Mouse (Mus musculus) MEL (cell line): Measurements from ENCODE around the gene Abhd2.

ENCODE experiments used
- CHD1 ChIP-seq: IDR thresholded peaks from 2 replicates; pipeline ENCODE4 v1.6.1; 2012; ENCODE audit warnings: low read depth, mild to moderate bottlenecking, inconsistent platforms, low read length, improper control_type of control experiment
- CTCF ChIP-seq, 3 experiments: IDR thresholded peaks in 2 of 3; conservative IDR thresholded peaks in 1 of 3; 2 replicates each; pipeline ENCODE4 v1.5.1; 2011 to 2012; ENCODE audit warnings: low read length in 3 of 3, low read depth in 2 of 3, mild to moderate bottlenecking in 2 of 3, improper control_type of control experiment in 1 of 3, inconsistent platforms in 1 of 3, mixed read lengths in 1 of 3, moderate library complexity in 1 of 3; ENCODE audit not compliant: control insufficient read depth in 1 of 3, insufficient read depth in 1 of 3, poor library complexity in 1 of 3, severe bottlenecking in 1 of 3
- E2F4 ChIP-seq: IDR thresholded peaks from 2 replicates; pipeline ENCODE4 v1.6.1; 2011; ENCODE audit warnings: low read depth, low read length, improper control_type of control experiment, borderline replicate concordance
- EP300 ChIP-seq, 2 experiments: IDR thresholded peaks; 2 replicates each; pipeline ENCODE4 v1.6.1; 2011; ENCODE audit warnings: improper control_type of control experiment in 2 of 2, low read length in 2 of 2, low read depth in 1 of 2, mild to moderate bottlenecking in 1 of 2
- ETS1 ChIP-seq: IDR thresholded peaks from 2 replicates; pipeline ENCODE4 v1.6.1; 2012; ENCODE audit warnings: low read depth, mild to moderate bottlenecking, inconsistent platforms, low read length, improper control_type of control experiment, moderate library complexity
- MEF2A ChIP-seq: IDR thresholded peaks from 2 replicates; pipeline ENCODE4 v1.6.1; 2014; ENCODE audit warnings: low read depth, mild to moderate bottlenecking, inconsistent platforms, low read length, improper control_type of control experiment; ENCODE audit not compliant: poor library complexity, insufficient replicate concordance, severe bottlenecking; ENCODE audit errors: extremely low read depth
- MYB ChIP-seq: IDR thresholded peaks from 2 replicates; pipeline ENCODE4 v1.6.1; 2011; ENCODE audit warnings: mild to moderate bottlenecking, low read depth, low read length, improper control_type of control experiment
- NELFE ChIP-seq: IDR thresholded peaks from 2 replicates; pipeline ENCODE4 v1.6.1; 2011; ENCODE audit warnings: low read depth, low read length, improper control_type of control experiment
- POLR2A ChIP-seq, 2 experiments: IDR thresholded peaks; 2 replicates each; pipeline ENCODE4 v1.6.1; 2011 to 2012; ENCODE audit warnings: low read length in 2 of 2, mild to moderate bottlenecking in 2 of 2, control low read depth in 1 of 2, improper control_type of control experiment in 1 of 2, low read depth in 1 of 2, moderate library complexity in 1 of 2; ENCODE audit not compliant: control insufficient read depth in 1 of 2, insufficient read depth in 1 of 2, poor library complexity in 1 of 2
- POLR2AphosphoS5 ChIP-seq: IDR thresholded peaks from 2 replicates; pipeline ENCODE4 v1.6.1; 2012; ENCODE audit warnings: low read depth, borderline replicate concordance, mild to moderate bottlenecking, inconsistent platforms, low read length, moderate library complexity, mixed read lengths
- TCF12 ChIP-seq: IDR thresholded peaks from 2 replicates; pipeline ENCODE4 v1.6.1; 2014; ENCODE audit warnings: low read depth, mild to moderate bottlenecking, inconsistent platforms, low read length, improper control_type of control experiment, moderate library complexity
- UBTF ChIP-seq: IDR thresholded peaks from 2 replicates; pipeline ENCODE4 v1.6.1; 2012; ENCODE audit warnings: low read depth, mild to moderate bottlenecking, inconsistent platforms, low read length, improper control_type of control experiment, moderate library complexity, borderline replicate concordance; ENCODE audit not compliant: insufficient read depth
- USF1 ChIP-seq: IDR thresholded peaks from 2 replicates; pipeline ENCODE4 v1.6.1; 2014; ENCODE audit warnings: low read depth, mild to moderate bottlenecking, inconsistent platforms, low read length, improper control_type of control experiment, moderate library complexity

GRCm38 (mm10) chr7:79360056-79360455, 87.1 kb downstream of the Abhd2 start:
- TF ChIP-seq MYB (no peak), ETS1 (no peak), CTCF (IDR thresholded peaks at IDR 0.05 in 2 of 3, conservative IDR thresholded peaks at IDR 0.05 in 1 of 3; ENCODE audit: control insufficient read depth in 1 of 3, insufficient read depth in 1 of 3, low read depth in 2 of 3, low read length in 3 of 3, poor library complexity in 1 of 3, severe bottlenecking in 1 of 3) (no peak), POLR2AphosphoS5 (no peak), E2F4 (no peak), MEF2A (no peak), UBTF (no peak), POLR2A (IDR thresholded peaks at IDR 0.05; ENCODE audit: control insufficient read depth in 1 of 2, insufficient read depth in 1 of 2, low read depth in 1 of 2, low read length in 2 of 2, poor library complexity in 1 of 2) (no peak), TCF12 (no peak), NELFE (no peak), EP300 (IDR thresholded peaks at IDR 0.05; ENCODE audit: low read depth in 1 of 2, low read length in 2 of 2) (no peak), USF1 (no peak), CHD1 (no peak)
